Mouse (Mus musculus) liver, embryonic 14.5 days (tissue): Measurements from ENCODE around the gene Pip5k1b. TPM values are rescaled to one million over a fixed set of nuclear protein-coding genes. Genes with fewer than 3 reads are reported as not detected.

ENCODE experiments used
- ATAC-seq: fragments of 200-750 bp; cut with Nextera tagmentation; 2 replicates; pipeline ENCODE4 v1.8.0; 2017; ENCODE audit warnings: moderate number of reproducible peaks, mild to moderate bottlenecking, moderate library complexity; ENCODE audit not compliant: insufficient read depth
- DNase-seq, 3 experiments: peaks; one replicate each; pipeline ENCODE4 v3.0.0-alpha.2; 2012 to 2013; ENCODE audit warnings: low read depth in 3 of 3, low spot score in 3 of 3
- H3K27ac ChIP-seq: fragments of 300-500 bp; sonication (generic); 2 replicates; pipeline ENCODE4 v1.5.1; 2014; ENCODE audit warnings: moderate library complexity, mild to moderate bottlenecking, control low read depth, inconsistent platforms
- H3K27me3 ChIP-seq: fragments of 300-500 bp; sonication (generic); 2 replicates; pipeline ENCODE4 v1.6.1; 2014; ENCODE audit warnings: mild to moderate bottlenecking, low read length, moderate library complexity; ENCODE audit not compliant: control insufficient read depth, insufficient read depth
- H3K36me3 ChIP-seq: fragments of 300-500 bp; sonication (generic); replicated peaks from 2 replicates; pipeline ENCODE4 v1.6.1; 2014; ENCODE audit warnings: low read depth; ENCODE audit not compliant: control insufficient read depth, insufficient read depth
- H3K4me1 ChIP-seq, 2 experiments: fragments of 200-500 bp in 1 of 2; fragments of 300-500 bp in 1 of 2; sonication (generic) in 1 of 2; replicated peaks; 2 replicates each; pipeline ENCODE4 v1.6.1; 2012 to 2014; ENCODE audit warnings: antibody characterized with exemption in 1 of 2, inconsistent platforms in 1 of 2, low read length in 1 of 2; ENCODE audit not compliant: control insufficient read depth in 2 of 2, insufficient read depth in 2 of 2
- H3K4me2 ChIP-seq: fragments of 300-500 bp; sonication (generic); 2 replicates; pipeline ENCODE4 v1.6.1; 2014; ENCODE audit warnings: low read depth, mild to moderate bottlenecking, control low read depth, moderate library complexity
- H3K4me3 ChIP-seq, 2 experiments: fragments of 200-500 bp in 1 of 2; fragments of 300-500 bp in 1 of 2; sonication (generic) in 1 of 2; 2 replicates each; pipeline ENCODE4 v1.5.1; 2012 to 2014; ENCODE audit warnings: low read depth in 2 of 2, low read length in 2 of 2, mild to moderate bottlenecking in 2 of 2, control low read depth in 1 of 2, inconsistent platforms in 1 of 2, moderate library complexity in 1 of 2; ENCODE audit not compliant: insufficient read depth in 1 of 2
- H3K9ac ChIP-seq: fragments of 300-500 bp; sonication (generic); replicated peaks from 2 replicates; pipeline ENCODE4 v1.6.1; 2014; ENCODE audit warnings: mild to moderate bottlenecking, control low read depth, moderate library complexity
- H3K9me3 ChIP-seq: fragments of 300-500 bp; sonication (generic); 2 replicates; pipeline ENCODE4 v1.6.1; 2016; ENCODE audit warnings: low read length, mixed read lengths; ENCODE audit not compliant: control insufficient read depth
- CTCF ChIP-seq: IDR thresholded peaks from 2 replicates; pipeline ENCODE4 v1.5.1; 2016; ENCODE audit warnings: antibody characterized with exemption, low read depth, control low read depth
- EP300 ChIP-seq: IDR thresholded peaks from 2 replicates; pipeline ENCODE4 v1.6.1; 2016; ENCODE audit warnings: antibody characterized with exemption, low read depth
- WGBS: fragments of 180-500 bp; shearing (Covaris S2); extraction: QIAGEN DNeasy Blood & Tissue Kit; methylation state at CpG from one replicate; pipeline ENCODE4 v1.1.7; 2014; ENCODE audit not compliant: insufficient replicate concordance; 5-methylcytosine and 5-hydroxymethylcytosine counted together
- polyA plus RNA-seq, 2 experiments: library from polyadenylated mRNA; depleted of rRNA in 1 of 2; stranded (reverse) in 1 of 2; unstranded in 1 of 2; fragments of >200 nt; fragmentation: Nextera tagmentation in 1 of 2; extraction: Ambion mirVana in 1 of 2; gene quantifications; 2 replicates each; pipeline versions ENCODE4 v1.2.1 to v1.2.3; 2012 to 2014

The Pip5k1b gene
- polyA plus RNA-seq, 2 experiments = 8.1 to 10.8 TPM

DNA sequence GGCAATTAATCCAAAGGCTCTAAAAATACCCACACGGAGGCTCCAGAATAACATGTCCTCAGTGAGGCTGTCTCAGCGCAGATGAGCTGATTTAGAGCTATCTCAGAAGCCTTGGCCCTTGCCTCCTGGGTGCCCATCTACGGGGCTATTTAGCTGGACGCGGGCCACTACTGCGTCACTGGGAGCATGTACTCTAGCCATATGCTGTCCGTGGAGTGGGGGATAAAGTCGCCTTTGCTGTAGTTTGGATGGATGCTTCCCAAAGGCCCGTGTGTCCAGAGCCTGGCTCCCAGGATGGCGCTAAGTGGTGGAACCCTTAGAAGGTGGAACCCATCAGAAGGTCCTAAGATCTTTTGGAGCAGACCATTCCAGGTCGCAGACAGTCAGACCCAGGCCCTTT, 241.0 kb downstream of the Pip5k1b start:
- no peaks in the 10 kb centered on the region for H3K27me3 ChIP-seq
- no peak for DNase-seq
- WGBS = 83% methylated on average over 11 of the region's 11 CpGs
- no peak overlapping the region for H3K4me2 ChIP-seq
- no peak overlapping the region for H3K9ac ChIP-seq
- no peaks in the 10 kb centered on the region for H3K36me3 ChIP-seq
- no peaks in the 10 kb centered on the region for H3K9me3 ChIP-seq
- H3K27ac ChIP-seq = no peak overlapping the region
- no peak for TF ChIP-seq EP300
- no peak for TF ChIP-seq CTCF
- no peak overlapping the region for H3K4me3 ChIP-seq
- ATAC-seq = no peak
- H3K4me1 ChIP-seq = no peaks in the 10 kb centered on the region

DNA sequence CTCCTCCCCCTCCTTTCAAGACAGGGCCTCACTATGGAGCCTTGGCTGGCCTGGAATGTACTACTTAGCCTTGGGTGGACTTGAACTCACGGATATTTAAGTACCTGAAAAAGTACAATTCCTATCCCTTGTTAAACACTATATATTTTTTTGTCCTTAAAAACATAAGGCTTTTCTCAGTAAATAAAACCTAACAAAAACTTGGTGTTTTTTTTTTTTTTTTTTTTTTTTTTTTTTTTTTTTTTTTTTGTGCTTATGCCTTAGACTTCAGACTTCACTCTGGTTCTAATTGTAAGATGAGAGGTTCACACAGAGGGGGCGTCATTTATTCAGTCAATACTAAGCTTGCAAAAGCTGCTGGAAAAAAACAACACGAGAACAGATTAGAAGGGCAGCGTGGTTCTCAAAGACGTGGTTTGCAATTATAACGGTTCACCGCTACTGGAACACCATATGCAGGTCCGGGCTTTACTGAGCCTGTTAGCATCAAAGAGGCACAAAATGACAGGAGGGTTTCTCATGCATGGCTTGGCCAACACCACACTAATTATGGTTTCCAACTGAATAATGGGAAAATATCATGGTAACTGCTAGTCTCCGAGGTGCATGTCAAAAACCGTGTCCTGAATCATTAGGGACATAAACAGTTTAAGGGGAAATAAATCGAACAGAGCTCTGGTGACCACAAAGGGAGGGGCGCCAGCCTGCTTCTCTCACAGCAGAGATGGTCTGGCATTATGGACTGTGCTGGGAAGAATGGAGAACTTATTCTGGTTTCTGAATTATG, 242.9 kb downstream of the Pip5k1b start:
- DNase-seq (no peak), ATAC-seq (no peak)
- H3K4me3 ChIP-seq = no peak overlapping the region
- no peaks in the 10 kb centered on the region for H3K4me1 ChIP-seq
- 74% methylated on average over 12 of the region's 12 CpGs for WGBS
- H3K4me2 ChIP-seq = no peak overlapping the region
- H3K27me3 ChIP-seq = no peaks in the 10 kb centered on the region
- no peak overlapping the region for H3K9ac ChIP-seq
- H3K36me3 ChIP-seq = no peaks in the 10 kb centered on the region
- no peak overlapping the region for H3K27ac ChIP-seq
- no peaks in the 10 kb centered on the region for H3K9me3 ChIP-seq
- no peak for TF ChIP-seq EP300
- no peak for TF ChIP-seq CTCF

DNA sequence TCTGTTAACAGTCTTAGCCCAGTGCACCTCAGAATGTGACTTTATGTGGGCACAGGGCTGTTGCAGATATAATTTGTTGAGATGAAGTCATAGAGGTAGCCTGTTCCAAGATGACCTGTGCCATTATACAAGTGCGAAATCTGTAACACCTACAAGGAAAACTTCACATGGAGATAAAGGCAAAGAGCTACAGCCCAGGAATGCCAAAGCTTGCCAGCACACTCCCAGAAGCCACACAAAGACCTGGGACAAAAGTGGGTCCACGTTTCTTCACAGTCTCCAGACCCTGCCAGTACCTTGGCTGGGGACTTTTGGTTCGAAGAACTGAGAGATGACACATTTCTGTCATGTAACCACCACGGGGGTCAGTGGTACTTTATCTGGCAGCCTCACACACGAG, 243.6 kb downstream of the Pip5k1b start:
- H3K4me3 ChIP-seq = no peak overlapping the region
- H3K9ac ChIP-seq = no peak overlapping the region
- H3K36me3 ChIP-seq = no peaks in the 10 kb centered on the region
- no peaks in the 10 kb centered on the region for H3K9me3 ChIP-seq
- 55% methylated on average over 5 of the region's 5 CpGs for WGBS
- H3K4me2 ChIP-seq = no peak overlapping the region
- TF ChIP-seq CTCF = no peak
- no peak for TF ChIP-seq EP300
- H3K27me3 ChIP-seq = no peaks in the 10 kb centered on the region
- no peaks in the 10 kb centered on the region for H3K4me1 ChIP-seq
- ATAC-seq (no peak), DNase-seq (no peak)
- no peak overlapping the region for H3K27ac ChIP-seq

DNA sequence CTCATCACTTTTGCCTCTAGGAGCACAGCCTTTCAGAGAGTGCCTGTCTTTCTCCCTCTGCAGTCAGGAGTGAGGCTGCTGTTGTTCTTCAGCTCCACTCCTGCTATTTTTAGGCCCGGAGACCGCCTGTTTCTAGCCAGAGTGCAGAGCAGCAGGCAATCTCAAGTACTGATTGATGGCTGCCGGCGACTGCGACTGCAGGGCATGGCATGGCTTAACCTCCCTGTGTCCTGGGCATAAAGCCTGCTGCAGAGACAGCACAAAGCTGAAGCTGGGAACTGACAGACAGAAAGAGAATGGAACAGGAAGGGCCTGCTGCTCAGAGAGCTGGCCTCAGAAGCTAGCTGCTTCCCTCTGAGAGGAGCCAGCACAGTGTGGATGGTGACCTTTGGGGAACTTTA, 247.4 kb downstream of the Pip5k1b start:
- no peak overlapping the region for H3K27ac ChIP-seq
- no peaks in the 10 kb centered on the region for H3K9me3 ChIP-seq
- no peak for DNase-seq
- ATAC-seq = no peak
- WGBS = 40% methylated on average over 5 of the region's 5 CpGs
- no peak overlapping the region for H3K9ac ChIP-seq
- H3K27me3 ChIP-seq = no peaks in the 10 kb centered on the region
- H3K4me1 ChIP-seq = no peaks in the 10 kb centered on the region
- TF ChIP-seq EP300 (no peak), CTCF (no peak)
- no peak overlapping the region for H3K4me2 ChIP-seq
- no peaks in the 10 kb centered on the region for H3K36me3 ChIP-seq
- H3K4me3 ChIP-seq = no peak overlapping the region

DNA sequence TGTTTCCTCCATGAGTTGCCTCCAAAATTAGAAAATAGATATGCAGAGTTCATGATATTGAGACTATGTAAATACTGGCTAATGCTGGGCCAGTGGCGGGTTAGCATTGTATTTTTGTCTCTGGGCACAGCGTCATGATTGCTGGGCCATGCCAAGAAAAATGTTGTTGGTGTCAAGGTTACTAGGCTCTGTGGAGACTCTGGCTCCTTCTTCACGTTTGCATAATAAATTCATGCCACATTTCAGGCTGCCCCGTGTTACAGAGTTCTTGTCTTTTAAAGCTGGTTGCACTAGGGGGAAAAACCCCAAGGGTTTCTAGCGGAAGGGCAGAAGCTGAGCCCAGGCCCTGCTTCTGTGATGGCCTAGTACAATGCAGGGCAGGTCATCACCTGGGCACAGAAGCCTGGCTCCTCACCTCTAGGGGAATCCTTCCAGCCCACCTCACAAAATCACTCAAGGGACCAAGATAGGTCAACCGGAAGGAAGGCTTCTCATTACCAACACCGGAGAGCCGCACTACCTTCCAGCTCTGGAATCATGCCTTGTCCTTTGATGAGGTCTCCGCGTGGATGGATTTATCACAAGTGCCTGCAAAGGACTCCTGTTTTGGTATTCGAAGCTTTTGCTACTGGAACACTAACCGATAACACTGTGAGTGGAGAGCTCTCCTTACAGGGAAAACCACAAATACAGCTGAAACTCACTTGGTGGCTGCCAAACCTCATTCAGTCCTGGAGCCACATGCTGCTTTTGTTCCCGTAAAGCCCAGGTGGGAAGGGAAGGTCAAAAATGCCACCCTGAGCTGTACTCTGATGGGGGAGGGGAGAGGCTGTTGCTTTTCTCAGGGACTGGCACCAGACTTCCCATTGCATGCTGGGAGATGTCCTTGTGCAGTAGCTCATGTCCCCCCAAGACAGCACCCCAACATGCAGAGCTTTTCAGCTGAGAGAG, 248.1 kb downstream of the Pip5k1b start:
- Histone ChIP-seq H3K4me2 (no peak overlapping the region), H3K27me3 (no peaks in the 10 kb centered on the region), H3K4me3 (no peak overlapping the region), H3K27ac (no peak overlapping the region), H3K9me3 (no peaks in the 10 kb centered on the region), H3K36me3 (no peaks in the 10 kb centered on the region), H3K9ac (no peak overlapping the region), H3K4me1 (no peaks in the 10 kb centered on the region)
- ATAC-seq (no peak), DNase-seq (no peak)
- 73% methylated on average over 13 of the region's 13 CpGs for WGBS
- no peak for TF ChIP-seq CTCF
- no peak for TF ChIP-seq EP300
